Mouse (Mus musculus): Measurements from ENCODE around the gene Dlgap4. TPM values are rescaled to one million over a fixed set of nuclear protein-coding genes. Genes with fewer than 3 reads are reported as not detected.

Gene Dlgap4
- polyA plus RNA-seq, 1 experiment from 2014 or later = 197 TPM

GRCm38 (mm10) chr2:156594987-156595490 lies 18.5 kb upstream of the Dlgap4 start:
- Histone ChIP-seq H3K27ac (no peak overlapping the region), H3K4me1 (replicated peaks) (no peaks in the 10 kb centered on the region), H3K9me3 (no peaks in the 10 kb centered on the region), H3K36me3 (no peaks in the 10 kb centered on the region), H3K27me3 (ENCODE audit: insufficient read depth, poor library complexity, severe bottlenecking) (no peaks in the 10 kb centered on the region), H3K4me3 (no peak overlapping the region)
- WGBS = 78% methylated on average over 15 of the region's 15 CpGs
- no peak for DNase-seq (ENCODE audit: low spot score)

DNA sequence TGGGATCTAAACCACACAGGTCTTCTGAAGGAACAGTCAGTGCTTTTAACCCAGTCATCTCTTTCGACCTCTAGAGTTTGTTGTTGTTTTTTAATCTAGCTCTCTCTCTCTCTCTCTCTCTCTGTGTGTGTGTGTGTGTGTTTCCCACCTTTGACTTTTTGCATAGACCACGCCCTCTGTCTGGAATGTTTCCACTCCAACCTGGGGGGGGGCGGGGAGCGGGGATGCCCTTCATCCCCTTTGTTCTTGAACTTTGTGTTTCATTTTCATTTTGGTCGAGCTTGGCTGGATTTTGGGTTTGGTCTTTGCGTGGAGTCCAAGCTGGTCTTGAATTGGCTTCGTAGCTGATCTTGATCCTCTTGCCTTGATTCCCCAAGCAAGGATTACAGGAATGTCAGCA lies 10.9 kb upstream of the Dlgap4 start:
- no peaks in the 10 kb centered on the region for H3K36me3 ChIP-seq
- 81% methylated on average over 7 of the region's 7 CpGs for WGBS

GRCm38 (mm10) chr2:156603671-156604070 lies 9.8 kb upstream of the Dlgap4 start:
- H3K27ac ChIP-seq = no peak overlapping the region
- 0 out of 2 replicates have a peak, but pooled peaks cover 5% of the 10 kb centered on the region for H3K27me3 ChIP-seq (ENCODE audit: insufficient read depth, poor library complexity, severe bottlenecking)
- 86% methylated on average over 9 of the region's 9 CpGs for WGBS
- H3K36me3 ChIP-seq = no peaks in the 10 kb centered on the region
- DNase-seq (ENCODE audit: low spot score) = no peak
- no peak overlapping the region for H3K4me3 ChIP-seq
- H3K4me1 ChIP-seq (replicated peaks) = peaks cover 9% of the 10 kb centered on the region
- no peaks in the 10 kb centered on the region for H3K9me3 ChIP-seq

More for the DNA sequence above, 10.9 kb upstream of the Dlgap4 start:
- no peaks in the 10 kb centered on the region for H3K9me3 ChIP-seq
- 0 out of 2 replicates have a peak, but pooled peaks cover 5% of the 10 kb centered on the region for H3K27me3 ChIP-seq (ENCODE audit: insufficient read depth, poor library complexity, severe bottlenecking)
- H3K4me3 ChIP-seq = no peak overlapping the region
- no peak overlapping the region for H3K27ac ChIP-seq
- H3K4me1 ChIP-seq (replicated peaks) = peaks cover 9% of the 10 kb centered on the region
- DNase-seq (ENCODE audit: low spot score) = no peak

DNA sequence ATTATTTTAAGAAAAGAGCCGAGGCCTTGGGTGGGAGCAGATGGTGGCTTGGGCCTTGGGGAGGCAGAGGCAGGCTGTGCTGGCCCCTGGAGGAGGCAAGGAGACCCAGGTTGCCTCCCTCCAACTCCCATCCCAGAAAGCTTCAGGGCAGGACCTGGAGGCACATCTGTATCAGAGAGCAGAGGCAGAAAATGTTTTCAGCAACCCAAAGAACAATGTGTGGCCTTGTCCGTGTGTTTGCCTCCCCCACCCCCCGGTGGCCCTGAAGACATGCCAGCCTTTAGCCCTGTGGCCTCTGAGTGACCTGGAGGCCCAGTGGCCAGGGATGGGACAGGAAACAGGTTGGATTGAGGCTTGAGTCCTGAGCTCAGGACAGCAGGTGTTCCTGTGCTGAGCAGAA lies 8.4 kb upstream of the Dlgap4 start:
- H3K4me3 ChIP-seq = no peak overlapping the region
- H3K27me3 ChIP-seq (ENCODE audit: insufficient read depth, poor library complexity, severe bottlenecking) = 0 out of 2 replicates have a peak, but pooled peaks cover 5% of the 10 kb centered on the region
- no peaks in the 10 kb centered on the region for H3K36me3 ChIP-seq
- no peak overlapping the region; the same call in 1 of the 2 replicates for H3K27ac ChIP-seq
- WGBS = 65% methylated on average over 3 of the region's 3 CpGs
- peaks cover 9% of the 10 kb centered on the region for H3K4me1 ChIP-seq (replicated peaks)
- no peaks in the 10 kb centered on the region for H3K9me3 ChIP-seq
- DNase-seq (ENCODE audit: low spot score) = no peak

GRCm38 (mm10) chr2:156605971-156606370 lies 7.5 kb upstream of the Dlgap4 start:
- no peaks in the 10 kb centered on the region for H3K9me3 ChIP-seq
- 83% methylated on average over 5 of the region's 5 CpGs for WGBS
- peaks cover 5% of the 10 kb centered on the region; the same call in 1 of the 2 replicates for H3K27me3 ChIP-seq (ENCODE audit: insufficient read depth, poor library complexity, severe bottlenecking)
- no peak overlapping the region for H3K27ac ChIP-seq
- peaks cover 9% of the 10 kb centered on the region for H3K4me1 ChIP-seq (replicated peaks)
- H3K4me3 ChIP-seq = no peak overlapping the region
- H3K36me3 ChIP-seq = no peaks in the 10 kb centered on the region
- DNase-seq (ENCODE audit: low spot score) = no peak

GRCm38 (mm10) chr2:156613081-156613540 lies 394 bp upstream of the Dlgap4 start:
- under 1% methylated on average over 41 of the region's 41 CpGs for WGBS
- H3K27ac ChIP-seq = peak overlapping the region; percentile 82

GRCm38 (mm10) chr2:156614258-156614556 lies 702 bp downstream of the Dlgap4 start:
- H3K27ac ChIP-seq = peak overlapping the region; percentile 82
- H3K36me3 ChIP-seq = no peaks in the 10 kb centered on the region
- H3K27me3 ChIP-seq (ENCODE audit: insufficient read depth, poor library complexity, severe bottlenecking) = peaks cover 73% of the 10 kb centered on the region
- no peaks in the 10 kb centered on the region for H3K9me3 ChIP-seq
- 0% methylated on average over 18 of the region's 18 CpGs for WGBS
- DNase-seq (ENCODE audit: low spot score) = peak; percentile 12
- H3K4me1 ChIP-seq (replicated peaks) = peaks cover 32% of the 10 kb centered on the region
- H3K4me3 ChIP-seq = peak overlapping the region; percentile 75

More at GRCm38 (mm10) chr2:156613081-156613540, 394 bp upstream of the Dlgap4 start:
- H3K9me3 ChIP-seq = no peaks in the 10 kb centered on the region
- peaks cover 32% of the 10 kb centered on the region for H3K4me1 ChIP-seq (replicated peaks)
- peak; percentile 61 for DNase-seq (ENCODE audit: low spot score)
- H3K4me3 ChIP-seq = peak overlapping the region; percentile 75
- H3K27me3 ChIP-seq (ENCODE audit: insufficient read depth, poor library complexity, severe bottlenecking) = peaks cover 62% of the 10 kb centered on the region
- no peaks in the 10 kb centered on the region for H3K36me3 ChIP-seq

- Histone ChIP-seq H3K27ac (no peak overlapping the region), H3K9me3 (no peaks in the 10 kb centered on the region), H3K27me3 (ENCODE audit: insufficient read depth, poor library complexity, severe bottlenecking) (peaks cover 77% of the 10 kb centered on the region), H3K4me3 (peak overlapping the region; percentile 75), H3K36me3 (no peaks in the 10 kb centered on the region), H3K4me1 (replicated peaks) (peaks cover 32% of the 10 kb centered on the region)
- 8% methylated on average over 31 of the region's 31 CpGs for WGBS
- DNase-seq (ENCODE audit: low spot score) = peak; percentile 11
Measured at GRCm38 (mm10) chr2:156614661-156615654, 1.5 kb downstream of the Dlgap4 start.

DNA sequence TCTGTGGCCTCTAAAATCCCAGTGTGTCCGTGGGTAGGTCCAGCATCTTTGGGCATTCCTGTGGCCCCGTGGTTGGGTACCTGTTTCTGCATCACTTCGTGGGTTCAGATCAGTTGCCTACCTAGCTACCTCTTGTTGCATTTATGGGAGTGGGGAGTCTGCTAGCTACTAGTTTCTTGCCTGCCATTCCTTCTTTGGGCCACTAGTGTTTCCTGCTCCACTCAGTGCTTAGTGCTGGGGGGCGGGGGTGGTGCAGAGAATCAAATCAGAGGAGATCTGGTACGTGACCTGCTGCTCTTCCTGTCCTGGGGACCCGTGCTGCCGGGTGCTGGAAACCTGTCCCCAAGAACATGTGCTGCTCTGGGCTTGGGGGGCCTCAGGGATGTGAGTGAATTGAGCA lies 3.0 kb downstream of the Dlgap4 start:
- 80% methylated on average over 7 of the region's 7 CpGs for WGBS
- Histone ChIP-seq H3K27ac (no peak overlapping the region), H3K9me3 (no peaks in the 10 kb centered on the region), H3K4me3 (no peak overlapping the region), H3K36me3 (no peaks in the 10 kb centered on the region), H3K27me3 (ENCODE audit: insufficient read depth, poor library complexity, severe bottlenecking) (peaks cover 73% of the 10 kb centered on the region), H3K4me1 (replicated peaks) (peaks cover 33% of the 10 kb centered on the region)
- DNase-seq (ENCODE audit: low spot score) = no peak

DNA sequence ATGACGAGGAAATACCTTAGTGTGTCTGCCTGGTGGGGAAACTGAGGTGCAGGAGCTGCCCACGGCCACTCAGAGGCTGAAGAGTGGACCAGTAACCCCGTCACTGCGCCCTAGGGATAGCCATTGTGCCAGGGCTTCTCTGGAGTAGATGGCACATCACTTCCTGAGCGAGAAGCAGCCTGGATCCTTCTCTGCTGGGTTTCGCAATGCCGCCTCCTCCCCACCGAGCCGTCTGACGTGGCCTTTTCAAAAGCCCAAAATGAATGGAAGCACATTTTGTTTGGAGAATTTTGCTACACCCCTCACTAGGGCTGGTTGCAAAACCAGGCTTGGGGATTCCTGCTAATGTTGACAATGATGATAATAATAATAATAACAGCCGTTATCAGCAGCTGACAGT lies 4.0 kb downstream of the Dlgap4 start:
- no peaks in the 10 kb centered on the region for H3K36me3 ChIP-seq
- H3K27me3 ChIP-seq (ENCODE audit: insufficient read depth, poor library complexity, severe bottlenecking) = peaks cover 63% of the 10 kb centered on the region
- no peak for DNase-seq (ENCODE audit: low spot score)
- no peak overlapping the region for H3K27ac ChIP-seq
- H3K4me3 ChIP-seq = no peak overlapping the region
- H3K4me1 ChIP-seq (replicated peaks) = peaks cover 35% of the 10 kb centered on the region
- WGBS = 28% methylated on average over 11 of the region's 11 CpGs
- H3K9me3 ChIP-seq = no peaks in the 10 kb centered on the region

DNA sequence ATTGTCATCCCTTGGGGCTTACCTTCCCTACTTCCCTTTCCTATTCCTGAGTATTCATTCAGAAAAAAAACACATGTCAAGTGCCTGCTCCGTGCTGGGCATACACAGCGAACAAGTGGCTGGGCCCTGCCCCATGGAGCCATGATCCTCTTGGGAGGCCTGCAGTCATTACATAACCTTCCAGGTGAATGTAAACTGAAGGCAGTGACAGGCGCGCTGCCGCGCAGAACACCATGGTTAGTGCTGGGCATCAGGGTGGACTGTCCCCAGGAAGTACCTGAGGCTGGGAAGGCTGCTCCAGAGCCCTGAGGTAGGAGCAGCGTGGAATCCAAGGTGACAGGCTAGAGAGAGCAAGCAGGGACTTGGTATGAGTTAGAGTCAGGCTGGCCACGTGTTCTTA lies 7.4 kb downstream of the Dlgap4 start:
- no peak for DNase-seq (ENCODE audit: low spot score)
- Histone ChIP-seq H3K36me3 (no peaks in the 10 kb centered on the region), H3K27me3 (ENCODE audit: insufficient read depth, poor library complexity, severe bottlenecking) (peaks cover 34% of the 10 kb centered on the region), H3K4me1 (replicated peaks) (peaks cover 7% of the 10 kb centered on the region; the same call in 1 of the 2 replicates), H3K9me3 (no peaks in the 10 kb centered on the region), H3K4me3 (no peak overlapping the region), H3K27ac (no peak overlapping the region)
- WGBS = 82% methylated on average over 8 of the region's 8 CpGs

- Histone ChIP-seq H3K4me1 (replicated peaks) (peaks cover 7% of the 10 kb centered on the region; the same call in 1 of the 2 replicates), H3K27me3 (ENCODE audit: insufficient read depth, poor library complexity, severe bottlenecking) (peaks cover 28% of the 10 kb centered on the region), H3K9me3 (no peaks in the 10 kb centered on the region), H3K36me3 (no peaks in the 10 kb centered on the region), H3K4me3 (no peak overlapping the region), H3K27ac (no peak overlapping the region)
- 67% methylated on average over 5 of the region's 5 CpGs for WGBS
- no peak for DNase-seq (ENCODE audit: low spot score)
Measured at GRCm38 (mm10) chr2:156621449-156621848, 7.9 kb downstream of the Dlgap4 start.

- Histone ChIP-seq H3K36me3 (no peaks in the 10 kb centered on the region), H3K4me1 (replicated peaks) (peaks cover 7% of the 10 kb centered on the region; the same call in 1 of the 2 replicates), H3K9me3 (no peaks in the 10 kb centered on the region), H3K27me3 (ENCODE audit: insufficient read depth, poor library complexity, severe bottlenecking) (peaks cover 21% of the 10 kb centered on the region), H3K4me3 (no peak overlapping the region), H3K27ac (no peak overlapping the region)
- WGBS = 92% methylated on average over 6 of the region's 6 CpGs
- DNase-seq (ENCODE audit: low spot score) = no peak
Measured at GRCm38 (mm10) chr2:156622192-156622591, 8.7 kb downstream of the Dlgap4 start.
